Mouse (Mus musculus) mature B cell (primary cell): ENCODE measurements at regions not wholly inside any gene's neighbourhood (a gene's known extent, or its start where the extent isn't known, plus 50 kb on each side); places are given as distances from the start of the nearest gene placed in this dataset.

Experiments
- in situ Hi-C: fragments of 300-500 bp; cut with MboI; formaldehyde crosslinking; loops from 2 replicates; pipeline ENCODE4 v1.14.3; 2019

DNA sequence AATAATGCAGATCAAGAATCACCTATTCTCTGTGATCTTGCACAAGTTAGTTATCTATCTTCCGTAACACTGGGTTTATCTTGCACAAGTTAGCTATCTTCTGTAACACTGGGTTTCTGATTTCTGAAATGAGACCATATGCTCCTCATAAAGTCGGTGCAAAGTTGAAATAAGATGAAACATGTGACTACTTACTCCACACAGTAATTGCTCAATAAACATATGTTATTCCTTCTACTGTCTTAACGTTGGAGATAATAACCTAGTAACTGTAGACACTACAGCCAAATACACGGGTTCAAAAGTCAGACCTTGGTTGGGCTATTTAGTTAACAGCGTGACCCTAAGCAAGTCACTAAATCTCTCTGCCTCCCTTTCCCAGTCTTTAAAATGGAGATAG is 65.8 kb upstream of the Atp11b start:
- in situ Hi-C loops = no loop called here

DNA sequence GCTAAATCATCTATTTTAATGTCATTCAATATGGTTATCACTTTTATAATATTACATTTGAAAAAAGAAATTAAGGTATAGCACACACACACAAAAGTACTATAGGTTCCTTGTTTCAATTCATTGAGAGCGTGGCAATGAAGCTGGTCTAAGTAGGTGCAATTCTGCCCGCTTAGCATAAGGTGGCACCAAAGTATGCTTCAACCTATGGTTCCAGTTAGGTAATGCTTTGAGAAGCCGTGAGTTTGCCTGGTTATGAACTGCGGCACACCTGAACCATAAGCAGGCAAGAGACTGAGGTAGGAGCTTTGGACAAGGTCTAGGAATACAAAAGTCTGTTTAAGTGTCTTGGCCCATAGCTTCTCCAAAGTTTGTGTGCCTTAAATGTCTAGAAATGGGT is 65.1 kb upstream of the Atp11b start:
- in situ Hi-C loops = no loop called here

DNA sequence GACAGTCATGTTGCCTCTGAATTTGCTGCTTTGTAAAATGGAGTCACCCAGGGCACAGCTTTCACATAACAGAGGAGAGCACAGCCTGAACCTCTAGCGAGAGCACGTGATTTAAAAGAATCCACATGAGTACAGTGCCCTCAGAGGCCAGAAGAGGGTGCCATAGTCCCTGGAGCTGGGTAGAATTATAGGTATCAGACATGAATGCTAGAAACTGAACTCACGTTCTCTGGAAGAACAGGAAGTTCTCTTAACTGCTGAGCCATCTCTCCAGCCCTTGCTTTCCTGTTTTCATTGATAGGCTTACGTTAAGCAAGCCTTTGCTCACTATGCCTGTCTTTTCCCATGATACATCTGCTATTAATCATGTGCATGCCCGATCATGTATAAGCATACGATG is 60.9 kb upstream of the Atp11b start:
- in situ Hi-C loops = no loop called here

DNA sequence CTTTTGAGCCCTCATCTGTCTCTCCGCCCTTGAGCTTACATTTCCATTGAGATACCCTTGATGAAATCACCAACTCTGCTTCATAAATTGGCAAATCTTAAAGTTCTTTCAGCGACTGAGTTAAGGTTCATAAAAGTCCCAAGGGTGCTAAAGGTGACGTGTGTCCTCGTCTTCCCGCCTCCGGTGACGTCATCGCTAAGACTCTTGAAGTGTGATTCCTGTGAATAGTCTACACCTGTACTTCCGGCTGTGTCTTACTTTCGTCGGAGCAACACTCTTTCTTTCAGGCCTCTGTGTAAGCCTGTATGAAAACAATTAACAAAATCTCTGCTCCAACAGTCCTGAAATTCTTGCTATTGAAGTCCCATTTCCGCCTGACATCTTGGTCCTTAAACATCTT is 60.4 kb upstream of the Atp11b start:
- in situ Hi-C loops = no loop called here

DNA sequence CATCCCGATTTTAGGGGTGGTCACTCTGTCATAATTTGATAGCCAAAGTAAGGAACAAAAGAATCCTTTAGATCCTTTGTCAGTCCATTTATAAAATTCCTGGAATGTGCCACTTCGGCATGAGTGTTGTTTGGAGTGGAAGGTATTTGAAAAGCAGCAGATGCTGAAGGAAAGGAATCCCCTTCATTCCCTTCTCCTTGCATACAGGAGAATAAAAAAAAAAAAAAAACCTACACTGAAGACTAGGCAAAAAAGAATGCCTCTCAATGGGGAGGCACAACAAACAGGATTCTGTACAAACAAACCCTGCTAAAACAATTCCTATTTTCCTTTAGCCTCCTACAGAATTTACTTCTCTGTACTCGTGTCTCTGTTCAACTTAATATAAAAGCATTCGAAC is 59.7 kb upstream of the Atp11b start:
- in situ Hi-C loops = no loop called here

DNA sequence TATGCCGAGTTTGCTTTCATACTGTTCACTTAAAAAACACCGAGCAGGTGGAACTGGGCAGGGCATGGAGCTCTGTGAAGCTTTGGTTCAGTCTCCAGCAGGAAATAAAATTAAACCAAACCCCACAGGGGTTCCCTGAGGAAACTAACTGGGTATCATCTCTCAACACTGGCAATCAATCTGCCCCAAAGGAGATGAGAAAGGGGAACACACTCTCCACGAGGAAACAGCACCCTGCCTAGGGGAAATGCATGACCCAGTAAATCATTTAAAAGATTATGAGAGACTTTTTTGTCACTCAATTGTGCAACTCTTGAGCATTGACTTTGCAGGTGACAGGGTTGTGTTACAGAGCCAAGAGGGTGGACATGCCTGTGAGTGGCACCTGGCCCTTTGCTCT is 58.0 kb upstream of the Atp11b start:
- in situ Hi-C loops = loop anchor here (5.0 kb wide), 1 partner anchor 51 kb away; no protein-coding TSS in a partner anchor

DNA sequence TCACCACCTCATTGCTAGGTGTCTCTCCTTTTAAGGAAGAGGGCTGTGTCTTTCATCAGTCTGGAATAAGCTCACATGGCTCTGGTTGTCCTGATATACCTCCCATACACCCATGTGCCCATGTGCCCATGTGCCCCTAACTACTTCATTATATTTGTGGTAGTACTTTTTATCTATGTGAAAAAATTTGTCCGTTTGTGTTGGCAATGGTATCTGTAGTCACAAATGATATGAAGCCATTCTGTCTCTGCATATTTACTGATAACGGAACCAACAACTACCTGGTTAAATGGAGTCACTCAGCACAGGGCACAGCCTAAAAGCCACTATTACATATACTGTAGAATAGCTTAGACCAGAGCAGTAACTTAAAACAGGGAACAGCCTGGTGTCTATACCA is 54.6 kb upstream of the Atp11b start:
- in situ Hi-C loops = loop anchor here (5.0 kb wide), 1 partner anchor 48 kb away; no protein-coding TSS in a partner anchor

DNA sequence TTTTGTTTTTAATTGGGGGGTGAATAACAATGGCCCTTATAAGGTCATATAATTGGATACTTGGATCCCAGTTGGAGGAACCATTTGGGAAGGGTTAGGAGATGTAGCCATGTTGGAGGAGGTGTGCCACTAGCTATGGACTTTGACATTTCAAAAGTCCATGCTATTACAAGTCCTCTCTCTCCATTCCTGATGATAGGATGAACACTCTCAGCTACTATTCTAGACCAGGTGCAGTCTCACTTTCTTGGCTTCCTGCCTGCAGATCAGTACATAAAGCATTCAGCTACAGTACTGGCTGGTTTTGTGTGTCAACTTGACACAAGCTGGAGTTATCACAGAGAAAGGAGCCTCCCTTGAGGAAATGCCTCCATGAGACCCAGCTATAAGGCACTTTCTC is 53.9 kb upstream of the Atp11b start:
- in situ Hi-C loops = loop anchor here (5.0 kb wide), 1 partner anchor 47 kb away; no protein-coding TSS in a partner anchor

DNA sequence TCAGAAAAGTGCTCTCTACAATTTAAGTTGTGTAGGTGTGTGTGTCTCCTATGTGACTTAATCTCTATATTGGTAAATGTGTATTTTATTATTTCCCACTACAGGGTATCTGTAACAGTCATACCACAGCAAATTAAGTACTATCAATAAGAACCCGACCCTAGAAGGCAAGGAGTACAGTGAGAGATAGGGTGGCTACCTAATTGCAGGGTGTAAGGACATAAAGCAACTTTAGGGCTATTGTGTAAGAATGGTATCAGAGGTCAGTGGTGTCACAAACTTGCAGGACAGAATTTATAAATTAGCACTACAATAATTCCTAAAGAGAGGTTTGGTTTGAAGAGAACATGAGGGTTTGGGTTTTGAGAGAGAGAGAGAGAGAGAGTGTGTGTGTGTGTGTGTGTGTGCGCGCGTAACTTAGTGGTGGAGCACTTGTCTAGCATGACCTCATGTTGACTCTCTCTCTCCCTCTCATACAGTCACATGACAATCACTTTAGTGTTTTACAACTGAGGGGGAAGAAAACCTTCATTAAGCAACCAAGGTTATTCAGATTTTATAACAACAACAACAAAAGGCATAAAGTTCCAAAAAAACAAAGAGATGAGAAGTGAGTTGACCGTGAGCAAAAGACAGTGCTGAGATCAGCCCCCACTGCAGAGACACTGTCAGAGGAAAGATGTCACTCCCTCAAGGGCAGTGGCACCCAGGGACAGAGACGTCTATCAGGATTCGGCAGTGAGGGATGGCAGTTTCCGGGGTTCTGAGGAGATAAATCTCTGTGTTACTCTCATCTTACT is 50.2 kb upstream of the Atp11b start:
- in situ Hi-C loops = no loop called here
